Mouse (Mus musculus) cerebellum, postnatal 36 days (tissue): Measurements from ENCODE around the gene Luc7l2.
"Not testable (repeated sequence)": the region's sequence is repeated elsewhere in the genome, so short reads cannot be mapped to it uniquely, and the experiment has no call there.

Experiments
- DNase-seq, 2 experiments: peaks; one replicate each; pipeline ENCODE4 v3.0.0; 2021 to 2022; ENCODE audit warnings: mixed read lengths in 2 of 2

Luc7l2 gene

DNA sequence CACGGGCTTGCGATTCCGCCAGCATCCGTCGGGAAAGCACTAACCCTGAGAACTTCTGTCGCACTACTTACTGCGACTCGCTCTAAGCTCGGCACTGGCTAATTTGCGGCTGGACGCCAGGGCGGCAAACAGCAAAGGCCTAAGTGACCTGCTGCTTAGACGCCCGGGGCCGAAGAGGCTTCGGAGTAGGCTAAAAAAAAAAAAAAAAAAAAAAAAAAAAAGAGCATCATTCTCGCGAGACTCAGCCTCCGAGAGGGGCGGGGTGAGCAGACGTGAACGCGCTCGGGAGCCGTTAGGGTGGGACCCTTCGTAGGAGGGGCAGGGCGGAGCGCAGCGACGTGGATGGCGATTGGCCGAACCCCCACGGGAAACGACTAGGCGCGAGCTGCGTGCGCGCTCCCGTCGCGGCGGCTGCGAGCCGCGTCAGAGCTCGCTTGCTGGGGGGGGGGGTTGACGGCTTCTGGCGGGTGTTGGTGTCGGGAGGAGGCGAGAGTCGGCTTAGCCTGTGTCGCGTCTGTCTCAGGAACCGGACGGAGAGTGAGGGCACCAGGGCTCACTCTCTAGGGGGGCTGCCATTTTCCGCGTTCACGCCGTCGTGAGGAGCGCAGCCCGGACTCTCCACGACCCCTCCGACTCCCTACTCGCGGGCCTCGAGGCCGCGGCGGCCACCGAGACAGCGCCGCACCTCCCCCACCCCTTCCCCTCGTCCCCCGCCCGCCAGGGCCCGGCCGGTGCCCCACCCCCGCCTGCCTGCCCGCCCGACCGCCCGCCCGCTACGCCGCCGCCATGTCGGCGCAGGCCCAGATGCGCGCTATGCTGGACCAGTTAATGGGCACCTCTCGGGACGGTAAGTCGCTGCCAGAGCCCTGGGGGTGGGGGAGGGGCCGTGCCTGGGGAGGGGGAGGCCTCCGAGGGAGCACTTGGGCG lies at the start of gene Luc7l2:
Gene Luc7l2, plus strand, starts transcription at position 273 of the 927 bp plus-strand sequence.
- peak; percentile 93 to 97 for DNase-seq

DNA sequence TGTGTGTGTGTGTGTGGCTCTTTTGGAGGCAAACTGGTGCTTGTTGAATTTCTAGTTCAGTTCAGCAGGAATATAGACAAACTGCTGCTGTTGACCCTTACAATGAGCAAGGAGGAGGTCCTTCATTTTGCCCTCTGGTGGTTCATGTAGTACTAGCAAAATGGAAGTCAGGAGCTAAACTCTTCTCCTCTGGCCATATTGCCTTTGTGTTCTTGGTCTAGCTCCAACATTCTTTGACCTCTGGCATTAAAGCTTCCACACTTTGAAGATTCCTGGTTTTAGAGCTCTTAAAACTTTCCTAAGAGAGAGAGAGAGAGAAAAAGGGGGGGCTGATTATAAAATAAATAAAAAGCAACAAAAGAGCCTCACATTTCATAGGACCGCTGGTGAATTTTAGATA lies 39.0 kb upstream of the Luc7l2 start:
- no peak for DNase-seq

DNA sequence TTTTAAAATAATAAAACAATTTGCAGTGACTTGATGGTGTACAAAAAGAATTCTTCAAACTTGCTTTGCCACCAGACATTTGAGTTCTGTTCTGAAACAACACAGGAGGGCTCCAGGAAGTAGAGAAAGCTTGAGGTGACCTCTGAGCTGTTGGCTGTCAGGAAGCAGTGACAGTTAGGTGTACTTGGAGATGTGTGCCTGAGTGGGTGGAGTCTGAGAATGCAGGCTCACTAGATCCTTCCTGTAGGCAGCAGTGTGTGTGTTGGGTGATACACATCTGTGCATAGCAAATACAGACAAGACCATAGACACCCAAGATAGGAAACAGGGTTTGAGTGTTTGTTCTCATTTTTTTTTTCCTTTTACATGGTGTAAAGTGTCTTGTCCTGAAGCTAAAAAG lies 38.3 kb upstream of the Luc7l2 start:
- no peak for DNase-seq

DNA sequence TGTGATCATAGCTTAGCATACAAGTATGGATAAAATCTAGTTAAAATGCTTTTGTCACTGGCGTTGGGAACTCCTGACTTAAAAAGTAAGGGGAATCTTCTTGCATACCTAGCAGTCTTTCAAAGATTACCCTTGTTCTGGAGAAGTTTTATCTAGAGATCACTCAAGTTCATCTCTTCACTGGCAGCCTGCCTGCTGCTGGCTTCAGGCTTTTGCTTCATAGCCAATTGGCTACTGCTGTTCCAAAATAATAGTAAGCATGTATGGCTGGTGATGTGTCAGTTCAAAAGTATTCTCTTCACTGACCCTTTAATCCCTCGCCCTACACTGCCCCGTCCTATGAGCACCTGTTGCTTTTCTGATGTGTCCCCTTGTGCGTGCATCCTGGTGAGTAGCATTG lies 35.9 kb upstream of the Luc7l2 start:
- DNase-seq = no peak

DNA sequence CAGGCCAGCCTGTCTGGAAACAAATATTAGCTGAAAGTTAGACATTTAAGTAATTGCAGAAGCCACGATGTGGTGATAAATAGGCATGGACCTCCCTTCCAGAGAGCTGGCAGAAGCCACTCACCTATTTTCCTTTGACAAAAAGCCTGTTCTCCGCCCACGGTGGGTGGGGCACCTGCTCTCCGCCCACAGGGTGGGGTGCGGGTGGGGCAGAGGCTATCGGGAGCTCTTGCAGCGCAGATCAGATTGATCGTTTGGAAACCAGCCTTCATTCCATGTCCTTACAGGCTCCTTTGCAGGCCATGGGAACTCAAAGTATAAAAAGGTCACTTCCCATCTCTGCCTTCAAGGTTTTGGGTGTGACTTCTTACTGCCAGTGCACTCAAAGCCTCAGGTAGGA lies 27.3 kb upstream of the Luc7l2 start:
- no peak for DNase-seq

DNA sequence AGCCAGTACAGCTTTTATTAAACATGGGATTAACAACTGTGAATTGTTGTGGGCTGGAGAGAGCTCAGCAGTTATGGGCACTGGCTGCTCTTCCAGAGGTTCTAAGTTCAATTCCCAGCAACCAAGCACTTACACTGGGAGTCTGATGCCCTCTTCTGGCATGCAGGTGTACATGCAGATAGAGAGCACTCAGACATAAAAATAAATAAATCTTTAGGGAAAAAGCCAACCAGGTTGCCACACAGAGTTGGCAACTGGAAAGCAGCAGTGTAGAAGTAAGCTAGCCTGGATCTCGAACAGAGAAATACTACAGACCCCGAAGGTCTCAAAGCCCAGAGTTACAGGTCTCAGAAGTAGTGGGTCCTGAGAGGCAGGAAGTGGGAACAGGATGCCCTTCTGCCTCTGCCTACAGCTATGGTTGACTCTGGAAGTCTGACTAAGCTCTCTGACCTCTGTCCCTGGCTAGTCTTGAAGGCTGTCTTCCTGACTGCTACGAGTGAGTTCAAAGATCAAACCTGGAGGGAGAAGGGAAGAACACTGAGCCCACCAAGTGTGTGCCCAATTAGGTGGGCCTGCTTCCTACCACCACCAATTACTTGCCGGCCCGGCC lies 19.8 kb upstream of the Luc7l2 start:
- DNase-seq = no peak

DNA sequence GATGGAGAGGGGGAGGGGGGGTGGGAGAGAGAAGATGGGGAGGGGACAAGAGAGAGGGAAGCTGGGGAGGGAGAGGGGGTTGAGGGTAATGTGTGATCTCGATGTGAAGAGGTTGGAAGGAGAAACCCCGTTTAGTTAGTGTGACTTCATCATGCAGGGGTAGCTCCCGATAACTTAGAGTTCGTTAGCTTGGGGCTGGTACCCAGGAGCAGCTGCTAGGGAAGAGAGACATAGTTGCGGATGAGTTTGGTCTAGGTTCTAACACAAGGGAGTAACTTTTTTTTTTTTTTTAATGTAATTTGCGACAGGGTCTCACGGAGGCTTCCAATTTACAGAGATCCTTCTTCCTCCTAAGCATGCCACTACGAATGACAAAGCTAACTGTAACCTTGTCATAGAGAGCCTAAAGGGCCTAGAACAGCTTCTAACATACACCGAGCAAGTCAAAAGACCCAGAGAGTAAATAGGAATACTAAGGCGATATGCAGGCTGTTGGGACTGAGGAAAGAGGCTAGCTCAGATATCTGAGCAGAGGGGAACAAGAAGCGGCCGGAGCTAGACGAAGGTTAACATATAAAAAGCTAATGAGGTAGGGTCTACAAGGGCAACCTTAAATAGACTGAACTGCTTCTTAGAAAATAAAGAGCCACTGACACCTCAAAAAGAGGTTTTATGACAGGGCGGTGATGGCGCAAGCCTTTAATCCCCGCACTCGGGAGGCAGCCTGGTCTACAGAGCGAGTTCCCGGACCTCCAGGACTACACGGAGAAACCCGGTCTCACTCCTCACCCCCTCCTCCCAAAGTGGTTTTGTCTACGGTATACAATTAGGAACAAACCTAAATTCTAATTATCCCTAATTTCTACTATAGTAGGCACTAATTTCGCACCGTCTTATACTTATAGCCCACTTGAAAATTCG lies 18.4 kb upstream of the Luc7l2 start:
- peak in 1 of 2 experiments; percentile 55 for DNase-seq

DNA sequence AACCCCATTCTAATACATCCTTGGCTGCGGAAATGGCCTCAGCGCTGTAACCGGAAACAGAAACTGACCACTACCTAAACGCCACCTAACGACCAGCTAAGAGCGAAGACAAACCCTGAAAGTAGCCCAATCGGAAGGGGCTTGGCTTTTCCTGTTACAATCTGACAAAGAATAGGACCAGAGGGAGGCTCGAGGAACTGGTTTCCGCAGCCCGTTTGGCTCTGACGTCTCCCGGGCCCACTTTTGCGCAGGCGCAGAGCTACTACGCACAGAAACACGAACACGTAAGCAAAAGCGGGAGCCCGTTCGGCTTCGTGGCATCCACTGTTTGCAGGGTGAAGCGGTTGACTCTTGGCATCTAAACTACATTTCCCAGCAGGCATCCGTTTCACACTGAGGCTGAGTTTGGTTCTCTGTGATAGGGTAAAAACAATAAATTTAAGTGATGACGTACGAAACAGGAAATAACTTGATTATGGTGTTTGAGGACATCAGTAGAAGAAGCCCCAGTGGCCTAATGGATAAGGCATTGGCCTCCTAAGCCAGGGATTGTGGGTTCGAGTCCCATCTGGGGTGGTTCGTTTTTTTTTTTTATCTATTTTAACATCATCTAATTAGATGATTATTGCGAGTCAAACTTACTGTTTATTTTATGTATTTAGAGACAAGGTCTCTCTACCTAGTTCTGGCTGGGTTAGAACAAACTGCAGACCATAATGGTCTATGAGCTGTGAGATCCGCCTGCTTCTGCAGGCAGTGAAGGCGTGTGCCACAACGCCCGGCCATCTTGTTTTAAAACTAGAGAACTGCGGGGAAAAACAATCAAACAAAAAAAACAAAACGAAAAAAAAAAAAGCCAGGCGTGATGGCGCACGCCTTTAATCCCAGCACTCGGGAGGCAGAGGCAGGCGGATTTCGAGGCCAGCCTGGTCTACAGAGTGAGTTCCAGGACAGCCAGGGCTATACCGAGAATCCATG lies 17.4 kb upstream of the Luc7l2 start, which contains the start of gene Fmc1:
Gene Fmc1, plus strand, starts transcription at position 75 of the 978 bp plus-strand sequence.
- peak; percentile 98 to 99 for DNase-seq

DNA sequence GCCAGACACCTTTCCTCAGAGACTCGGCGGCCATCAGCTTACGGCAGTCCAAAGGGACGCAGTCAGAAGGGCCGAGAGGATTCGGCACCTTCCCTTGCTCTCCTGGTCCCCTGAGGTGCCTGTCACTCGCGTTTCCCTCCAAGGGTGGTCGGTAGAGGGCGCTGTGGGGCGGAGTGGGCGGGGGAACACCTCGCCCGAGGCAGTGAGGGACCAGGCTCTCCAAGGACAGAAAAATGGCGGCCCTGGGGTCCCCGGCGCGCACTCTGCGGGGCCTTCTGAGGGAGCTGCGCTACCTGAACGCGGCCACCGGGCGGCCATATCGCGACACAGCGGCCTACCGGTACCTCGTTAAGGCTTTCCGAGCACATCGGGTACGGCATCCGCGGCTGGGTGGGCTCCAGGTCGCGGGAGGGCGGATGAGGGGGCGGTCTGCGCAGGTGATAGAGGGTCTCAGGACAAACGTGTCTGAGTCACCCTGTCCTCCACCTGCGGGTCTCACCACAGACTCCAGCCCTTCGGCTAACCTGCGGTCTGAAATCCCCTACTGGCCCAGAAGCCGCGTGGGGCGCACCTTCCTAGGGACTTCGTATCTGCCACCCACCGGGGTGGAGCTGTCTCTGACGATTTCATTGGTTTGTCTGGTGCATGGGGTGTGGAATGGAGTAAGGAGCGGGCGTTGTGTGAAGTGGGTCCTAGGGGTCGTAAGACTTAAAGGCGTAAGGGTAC lies 16.3 kb upstream of the Luc7l2 start:
- DNase-seq = peak; percentile 97 to 99

DNA sequence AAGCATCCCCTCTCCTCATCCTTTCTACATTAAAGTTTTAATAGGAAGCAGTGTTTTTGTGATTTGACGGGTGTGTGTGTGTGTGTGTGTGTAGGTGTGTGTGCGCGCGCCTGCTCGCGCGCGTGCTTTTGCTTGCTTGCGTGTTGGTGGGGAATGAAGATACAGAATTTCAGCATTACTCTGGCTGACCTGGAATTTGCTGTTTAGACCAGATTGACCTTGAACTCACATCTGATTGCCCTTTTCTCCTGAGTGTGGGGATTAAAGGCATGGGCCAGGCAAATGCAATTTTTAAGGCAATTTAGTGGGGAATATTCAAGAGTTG lies 15.8 kb upstream of the Luc7l2 start:
- DNase-seq = no peak

DNA sequence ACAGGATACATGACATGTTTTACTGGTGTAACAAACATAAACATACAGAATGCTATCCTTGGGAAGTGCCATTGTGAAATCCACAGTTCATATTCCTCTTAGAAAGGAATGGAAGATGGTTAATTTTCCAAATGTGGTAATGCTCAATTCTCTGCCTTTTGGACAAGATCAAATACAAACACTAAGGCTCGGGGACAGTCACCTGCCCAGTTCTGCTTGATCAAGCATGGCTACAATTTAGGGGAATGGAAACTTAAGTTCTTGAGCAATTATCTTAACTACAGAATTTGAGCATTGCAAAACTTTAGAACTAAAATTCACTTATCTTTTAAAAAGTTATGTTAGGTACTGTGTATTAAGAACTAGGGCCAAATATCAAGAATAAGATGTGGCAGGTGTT lies 15.3 kb upstream of the Luc7l2 start:
- DNase-seq = no peak

DNA sequence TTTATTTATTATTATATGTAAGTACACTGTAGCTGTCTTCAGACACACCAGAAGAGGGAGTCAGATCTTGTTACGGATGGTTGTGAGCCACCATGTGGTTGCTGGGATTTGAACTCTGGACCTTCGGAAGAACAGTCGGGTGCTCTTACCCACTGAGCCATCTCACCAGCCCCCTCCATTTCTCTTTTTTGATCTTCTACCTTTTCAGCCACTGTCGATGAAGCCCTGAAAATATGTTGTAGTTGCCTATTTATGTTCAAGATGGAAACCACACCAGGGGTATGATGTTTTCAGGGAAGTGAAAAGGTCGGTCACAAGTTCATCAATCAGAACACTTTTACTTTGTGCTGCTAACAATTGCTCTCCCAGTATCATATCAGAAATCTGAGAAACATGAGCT lies 7.0 kb upstream of the Luc7l2 start:
- DNase-seq = not testable (repeated sequence)

DNA sequence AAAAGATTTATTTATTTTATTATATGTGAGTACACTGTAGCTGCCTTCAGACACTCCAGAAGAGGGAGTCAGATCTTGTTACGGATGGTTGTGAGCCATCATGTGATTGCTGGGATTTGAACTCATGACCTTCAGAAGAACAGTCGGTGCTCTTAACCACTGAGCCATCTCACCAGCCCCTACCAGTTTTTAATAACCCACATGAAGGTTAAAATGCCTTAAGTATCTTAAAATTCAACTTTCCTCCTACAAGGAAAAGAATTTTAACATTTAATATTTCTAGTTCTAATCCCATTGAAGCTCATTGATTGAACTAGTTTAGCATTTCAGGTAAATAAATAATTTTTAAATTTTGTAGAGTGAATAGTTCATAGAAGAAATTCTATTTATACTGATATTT lies 4.1 kb upstream of the Luc7l2 start:
- not testable (repeated sequence) for DNase-seq

DNA sequence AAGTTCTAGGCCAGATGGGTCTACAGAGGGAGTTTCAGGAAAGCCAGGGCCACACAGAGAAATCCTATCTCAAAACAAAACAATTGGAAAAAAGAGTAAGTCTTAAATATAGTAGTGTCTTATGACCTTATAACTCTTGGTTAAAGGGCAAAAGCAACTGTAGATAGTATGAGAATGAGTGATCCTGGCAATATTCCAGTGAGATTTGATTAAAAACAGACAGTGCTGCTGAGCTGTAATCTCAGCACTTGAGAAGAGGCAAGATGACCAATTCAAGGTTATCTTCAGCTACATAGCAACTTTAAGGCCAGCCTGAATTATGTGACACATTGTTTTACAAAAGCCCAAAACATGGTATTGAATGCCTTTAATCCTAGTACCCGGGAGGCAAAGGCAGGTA lies 3.4 kb upstream of the Luc7l2 start:
- DNase-seq = no peak

DNA sequence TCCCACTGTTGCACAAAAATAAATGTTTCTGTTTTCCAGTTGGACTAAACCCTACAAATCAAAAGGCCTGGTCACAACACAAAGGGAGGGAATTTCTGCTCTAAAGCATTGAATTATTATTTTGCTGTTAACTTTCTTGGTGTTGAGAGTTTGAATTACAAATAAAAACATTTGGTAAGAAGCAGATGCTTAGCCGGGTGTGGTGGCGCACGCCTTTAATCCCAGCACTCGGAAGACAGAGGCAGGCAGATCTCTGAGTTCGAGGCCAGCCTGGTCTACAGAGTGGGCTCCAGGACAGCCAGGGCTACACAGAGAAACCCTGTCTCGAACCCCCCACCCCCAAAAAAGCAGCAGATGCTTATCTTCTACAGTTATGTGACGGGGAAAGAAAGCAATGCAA lies 2.5 kb upstream of the Luc7l2 start:
- not testable (repeated sequence) for DNase-seq

DNA sequence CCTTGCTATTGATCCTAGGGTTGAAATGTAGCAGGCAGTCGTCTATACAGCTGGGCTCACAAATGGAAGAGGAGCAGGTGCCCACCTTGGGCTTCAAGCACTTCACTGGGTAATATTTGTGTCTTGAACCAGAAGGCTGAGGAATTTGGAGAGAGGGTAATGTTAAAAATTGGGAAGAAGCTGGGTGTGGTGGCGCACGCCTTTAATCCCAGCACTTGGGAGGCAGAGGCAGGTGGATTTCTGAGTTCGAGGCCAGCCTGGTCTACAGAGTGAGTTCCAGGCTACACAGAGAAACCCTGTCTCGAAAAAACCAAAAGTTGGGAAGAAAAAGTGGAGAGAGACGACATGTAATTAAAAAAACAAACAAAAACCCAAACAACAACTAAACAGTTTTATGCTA lies 1.3 kb upstream of the Luc7l2 start:
- peak in 1 of 2 experiments; percentile 9 for DNase-seq

DNA sequence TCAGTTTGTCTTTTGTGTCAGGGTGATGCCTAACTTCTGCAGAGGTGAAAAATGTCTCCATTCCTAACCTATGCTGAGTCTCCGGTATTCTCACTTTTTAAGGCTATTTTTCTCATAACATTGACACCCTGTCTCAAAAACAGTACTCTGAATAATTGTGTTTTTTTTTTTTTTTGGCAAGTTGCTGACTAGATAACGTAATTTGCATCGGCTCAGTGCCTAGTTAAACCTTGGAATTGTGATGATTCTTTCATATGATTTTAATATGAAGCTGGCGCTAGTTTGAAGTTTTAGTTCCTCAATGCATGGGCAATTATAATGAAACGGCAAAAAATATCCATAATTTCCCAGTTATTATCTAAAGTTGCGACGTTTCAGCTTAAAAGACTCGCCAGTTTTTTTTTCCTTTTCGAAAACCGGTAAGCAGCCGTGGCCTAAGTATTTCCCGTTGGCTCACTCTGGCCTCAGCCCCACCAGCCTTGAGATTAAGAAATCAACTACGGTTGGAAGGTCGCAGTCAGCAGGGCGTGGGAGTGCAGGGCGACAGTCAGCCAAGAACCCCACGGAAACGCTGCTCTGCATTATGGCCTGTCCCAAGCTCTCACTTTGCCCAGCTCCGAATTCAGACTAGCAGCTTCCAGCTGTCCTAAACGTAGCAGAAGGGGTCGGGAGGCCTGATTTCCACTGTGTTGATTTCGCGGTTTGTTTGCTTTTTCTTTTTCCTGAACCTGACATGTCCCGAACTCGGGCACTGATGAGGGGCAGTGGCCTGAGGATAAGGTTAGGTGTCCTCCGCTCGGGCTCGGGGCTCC lies 678 bp upstream of the Luc7l2 start:
- DNase-seq = peak in 1 of 2 experiments; percentile 69

DNA sequence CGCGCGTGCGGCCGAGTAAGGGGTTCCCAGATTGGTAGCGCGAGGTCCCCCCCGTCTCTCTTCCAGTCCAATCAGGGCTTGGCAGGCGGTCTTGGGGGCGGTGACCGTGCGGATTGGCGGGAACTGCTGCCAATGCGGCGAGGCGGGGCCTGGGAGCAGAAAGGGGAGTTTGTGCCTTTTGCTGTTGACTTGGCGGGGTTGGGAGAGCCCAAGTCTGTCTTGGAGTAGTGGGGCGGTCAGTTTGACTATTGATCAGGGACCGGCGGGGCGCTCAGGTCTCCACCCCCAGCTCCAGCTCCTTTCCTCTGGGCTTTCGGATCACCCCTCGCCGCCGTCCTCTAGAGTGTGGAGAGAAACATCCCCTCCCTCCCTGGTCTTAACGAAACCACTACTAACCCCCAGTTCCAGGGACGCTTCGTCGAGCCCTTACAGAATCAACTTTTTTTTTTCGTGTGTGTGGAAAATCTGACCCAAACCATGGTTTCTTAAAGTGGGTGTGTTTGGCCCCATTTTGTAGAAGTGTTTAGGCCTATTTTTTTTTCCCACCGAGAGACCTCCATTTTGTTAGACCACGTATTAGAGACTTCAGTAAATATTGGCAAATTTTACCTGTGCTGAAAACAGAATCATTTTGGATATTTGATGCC lies 978 bp downstream of the Luc7l2 start:
- DNase-seq = peak; percentile 96 to 98

DNA sequence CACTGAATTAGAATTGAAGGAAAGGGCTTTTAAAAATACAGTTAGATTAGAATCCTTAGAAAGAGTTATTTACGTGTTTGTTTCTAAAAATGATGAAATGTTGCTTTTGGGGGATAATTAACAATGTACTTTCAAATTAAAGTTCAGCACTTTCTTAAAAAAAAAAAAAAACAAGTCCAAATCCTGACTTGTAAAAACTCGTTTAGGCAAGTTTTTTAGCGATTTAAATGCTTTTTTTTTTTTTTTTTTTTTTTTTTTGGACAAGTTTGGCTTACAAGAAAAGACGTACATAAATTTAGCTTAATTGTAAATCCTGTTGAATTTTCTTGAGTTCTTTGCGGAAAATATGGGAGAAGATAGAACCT lies 1.5 kb downstream of the Luc7l2 start:
- DNase-seq = no peak

DNA sequence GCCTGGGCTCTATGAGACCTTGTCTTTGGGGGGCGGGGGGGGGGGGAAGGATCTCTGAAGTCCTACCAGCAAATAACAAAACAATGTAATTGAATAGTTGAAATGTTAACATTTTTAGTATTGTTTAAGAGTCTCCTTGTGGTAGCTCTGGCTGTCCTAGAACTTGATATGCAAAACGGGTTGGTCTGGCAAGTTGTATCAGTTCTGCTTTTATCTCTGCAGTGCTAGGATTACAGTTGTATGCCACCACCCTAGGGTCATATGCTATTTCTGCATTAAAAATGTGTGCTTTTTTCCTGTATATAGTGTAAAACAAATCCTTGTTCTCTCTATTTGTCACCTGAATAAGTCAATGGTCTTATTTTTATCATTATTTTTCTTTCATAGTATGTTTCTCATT lies 25.0 kb downstream of the Luc7l2 start:
- no peak for DNase-seq
